Mouse (Mus musculus) CD4-positive, CD25-positive, alpha-beta regulatory T cell, adult 4 months (primary cell): ENCODE data around the gene Mfrp. TPM values are rescaled to one million over a fixed set of nuclear protein-coding genes. Genes with fewer than 3 reads are reported as not detected.
"Not testable (repeated sequence)": the region's sequence is repeated elsewhere in the genome, so short reads cannot be mapped to it uniquely, and the experiment has no call there.

Experiments used
- ATAC-seq: one replicate; pipeline ENCODE4 v1.8.0; 2017
- polyA plus RNA-seq, 2 experiments: library from polyadenylated mRNA; unstranded; fragments of 100-300 nt; shearing (Covaris generic); gene quantifications; one replicate each; pipeline ENCODE4 v1.2.1; 2017

Mfrp gene
- polyA plus RNA-seq, 2 experiments from 2014 or later: not detected

DNA sequence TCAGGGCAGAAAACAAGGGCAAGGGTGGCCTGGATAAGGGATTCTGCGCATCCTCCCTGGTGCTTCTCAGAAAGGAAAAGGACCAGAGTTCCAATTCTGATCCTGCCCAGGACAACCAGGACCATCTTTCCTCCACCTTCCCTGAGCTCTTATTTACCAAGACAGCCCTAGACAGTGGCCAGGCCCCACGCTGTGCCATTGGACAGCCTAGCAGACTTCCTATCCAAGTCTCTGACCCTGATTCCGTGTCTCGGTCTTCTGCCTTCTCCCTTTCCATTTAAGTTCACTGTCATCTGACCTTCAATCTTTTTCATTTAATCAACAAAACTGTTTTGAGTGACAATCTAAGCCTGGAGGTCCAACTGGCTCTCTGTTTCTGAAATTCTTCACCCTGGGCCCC lies 5.1 kb downstream of the Mfrp start:
- no peak for ATAC-seq

DNA sequence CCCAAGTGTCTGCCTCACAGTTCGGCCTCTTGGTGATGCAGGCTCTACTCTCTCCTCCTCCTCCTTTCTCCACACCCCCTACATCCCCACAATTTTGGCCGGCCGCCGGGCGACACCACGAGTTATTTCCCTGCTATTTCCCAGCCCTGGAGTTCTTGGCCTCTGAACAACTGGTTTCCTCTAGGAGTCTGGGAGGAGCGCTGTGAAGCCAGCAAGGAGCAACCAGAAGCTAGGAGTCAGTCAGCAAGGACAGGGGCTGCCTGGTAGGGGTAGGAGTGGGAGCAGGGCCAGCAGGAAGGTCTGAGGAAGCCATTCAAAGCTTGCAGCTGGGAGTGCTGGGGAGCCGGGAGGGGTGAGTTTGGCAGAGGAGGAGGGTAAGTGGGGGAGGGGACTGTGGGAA lies 5.6 kb downstream of the Mfrp start, which contains the start of gene C1qtnf5:
C1qtnf5 (plus strand) TSS at position 136 of the 400 bp plus-strand sequence.
- no peak for ATAC-seq

- no peak for ATAC-seq
Measured at GRCm38 (mm10) chr9:44107557-44108179, 6.1 kb downstream of the Mfrp start.

DNA sequence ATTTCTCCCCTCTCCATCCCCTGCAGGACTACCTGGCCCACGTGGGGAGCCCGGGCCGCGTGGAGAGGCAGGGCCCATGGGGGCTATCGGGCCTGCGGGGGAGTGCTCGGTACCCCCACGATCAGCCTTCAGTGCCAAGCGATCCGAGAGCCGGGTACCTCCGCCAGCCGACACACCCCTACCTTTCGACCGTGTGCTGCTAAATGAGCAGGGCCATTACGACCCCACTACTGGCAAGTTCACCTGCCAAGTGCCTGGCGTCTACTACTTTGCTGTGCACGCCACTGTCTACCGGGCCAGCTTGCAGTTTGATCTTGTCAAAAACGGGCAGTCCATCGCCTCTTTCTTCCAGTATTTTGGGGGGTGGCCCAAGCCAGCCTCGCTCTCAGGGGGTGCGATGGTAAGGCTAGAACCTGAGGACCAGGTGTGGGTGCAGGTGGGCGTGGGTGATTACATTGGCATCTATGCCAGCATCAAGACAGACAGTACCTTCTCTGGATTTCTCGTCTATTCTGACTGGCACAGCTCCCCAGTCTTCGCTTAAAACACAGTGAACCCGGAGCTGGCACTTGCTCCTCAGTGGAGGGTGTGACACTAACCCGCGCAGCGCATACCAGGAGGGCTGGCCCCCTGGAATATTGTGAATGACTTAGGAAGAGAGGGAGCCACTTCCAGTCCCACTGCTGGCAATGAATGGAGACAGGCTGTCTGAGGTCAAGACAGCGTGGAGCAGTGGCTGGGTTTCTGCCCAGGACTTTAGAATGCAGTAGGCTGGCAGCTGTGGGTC lies 6.9 kb downstream of the Mfrp start:
- no peak for ATAC-seq

GRCm38 (mm10) chr9:44109360-44110095 lies 8.0 kb downstream of the Mfrp start:
- ATAC-seq: no peak

DNA sequence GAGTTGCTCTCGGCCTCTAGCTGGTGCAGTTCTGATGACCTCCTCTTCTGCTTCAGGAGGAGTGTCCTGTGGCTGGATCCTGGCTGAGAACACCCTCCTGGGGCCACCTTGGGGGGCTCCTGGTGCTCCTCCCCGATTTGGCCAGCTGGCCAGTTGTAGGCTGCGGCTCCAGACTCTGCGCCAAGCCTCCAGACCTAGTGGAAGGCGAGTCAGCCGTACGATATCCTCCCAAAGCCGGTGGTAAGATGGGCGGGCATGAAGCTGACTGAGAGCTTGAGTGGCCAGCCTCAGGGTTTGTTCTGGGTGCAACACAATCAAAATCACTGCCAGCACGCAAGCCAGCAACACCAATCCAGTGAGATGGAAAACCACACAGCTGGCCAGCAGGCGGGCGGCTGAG lies 10.4 kb downstream of the Mfrp start:
- ATAC-seq: not testable (repeated sequence)

DNA sequence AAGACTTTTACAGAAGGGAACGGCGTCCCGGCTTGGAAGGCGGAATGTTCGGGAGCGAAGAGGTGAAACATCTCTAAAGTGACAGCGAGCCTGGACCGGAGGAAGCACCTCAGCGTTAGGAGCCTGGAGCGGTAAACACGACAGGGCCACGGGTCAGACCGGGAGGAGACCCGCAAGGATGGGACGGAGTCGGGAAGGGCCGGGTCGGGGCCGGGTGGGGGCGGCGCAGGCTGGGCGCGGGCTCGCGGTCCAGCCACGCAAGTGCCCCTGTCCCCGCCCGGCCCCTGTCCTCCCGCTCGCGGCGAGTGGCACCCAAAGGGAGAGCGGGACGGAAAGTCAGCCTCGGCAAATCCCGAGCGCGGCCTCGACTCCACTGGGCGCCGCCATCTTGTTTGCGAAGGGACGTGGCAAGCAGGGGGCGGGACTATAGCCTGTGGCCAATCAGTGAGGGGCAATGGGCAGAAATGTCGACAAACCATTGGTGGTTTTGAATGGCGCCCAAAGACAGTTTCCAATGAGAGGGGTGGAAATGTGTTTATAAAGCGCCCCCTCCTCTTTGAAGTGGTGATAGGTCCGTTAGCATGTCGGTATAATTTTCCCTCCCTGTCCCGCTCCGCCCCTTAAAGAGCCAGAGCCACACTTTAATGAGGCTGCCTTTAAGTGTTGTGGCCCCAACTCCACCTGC lies 11.7 kb downstream of the Mfrp start, which contains the start of the genes Gm49380 and Rnf26:
Gm49380 (minus strand) TSS at position 396 of the 685 bp plus-strand sequence.
Rnf26 (minus strand) TSS at position 413 of the 685 bp plus-strand sequence.
- peak; percentile 99 for ATAC-seq

- ATAC-seq: no peak
Measured at GRCm38 (mm10) chr9:44114453-44114852, 12.9 kb downstream of the Mfrp start.

DNA sequence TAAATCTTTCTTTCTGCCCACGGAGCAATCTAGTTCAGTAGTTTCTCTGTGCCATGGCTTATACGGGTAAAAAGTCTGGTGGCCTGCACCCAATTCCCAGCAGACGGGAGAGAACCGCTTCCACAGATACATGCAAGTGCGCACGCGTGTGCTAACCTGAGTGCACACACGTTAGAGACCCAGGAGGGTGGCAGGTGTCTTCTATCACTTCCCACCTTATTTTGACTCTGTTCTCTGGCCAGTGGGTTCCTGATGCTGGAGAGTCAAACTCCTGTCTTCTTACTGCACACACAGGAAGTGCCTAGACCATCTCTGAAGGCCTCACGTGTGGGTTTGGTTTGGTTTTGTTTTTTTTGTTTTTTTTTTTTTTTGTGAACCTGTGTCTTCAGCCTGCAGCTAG lies 14.1 kb downstream of the Mfrp start:
- no peak for ATAC-seq

DNA sequence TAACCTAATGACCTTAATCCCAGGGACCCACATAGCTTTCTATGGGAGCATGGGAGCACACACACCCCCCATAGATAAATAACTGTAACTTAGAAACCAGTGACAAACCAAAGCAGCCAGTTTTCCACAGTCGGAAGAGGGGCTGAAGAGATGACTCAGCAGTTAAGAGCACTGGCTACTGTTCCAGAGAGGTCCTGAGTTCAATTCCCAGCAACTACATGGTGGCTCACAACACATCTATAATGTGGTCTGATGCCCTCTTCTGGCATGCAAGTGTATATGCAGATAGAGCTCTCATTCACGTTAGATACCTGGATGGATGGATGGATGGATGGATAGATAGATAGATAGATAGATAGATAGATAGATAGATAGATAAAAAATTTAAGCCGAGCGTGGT lies 14.7 kb downstream of the Mfrp start:
- ATAC-seq: no peak

GRCm38 (mm10) chr9:44119011-44119410 lies 17.5 kb downstream of the Mfrp start:
- no peak for ATAC-seq

DNA sequence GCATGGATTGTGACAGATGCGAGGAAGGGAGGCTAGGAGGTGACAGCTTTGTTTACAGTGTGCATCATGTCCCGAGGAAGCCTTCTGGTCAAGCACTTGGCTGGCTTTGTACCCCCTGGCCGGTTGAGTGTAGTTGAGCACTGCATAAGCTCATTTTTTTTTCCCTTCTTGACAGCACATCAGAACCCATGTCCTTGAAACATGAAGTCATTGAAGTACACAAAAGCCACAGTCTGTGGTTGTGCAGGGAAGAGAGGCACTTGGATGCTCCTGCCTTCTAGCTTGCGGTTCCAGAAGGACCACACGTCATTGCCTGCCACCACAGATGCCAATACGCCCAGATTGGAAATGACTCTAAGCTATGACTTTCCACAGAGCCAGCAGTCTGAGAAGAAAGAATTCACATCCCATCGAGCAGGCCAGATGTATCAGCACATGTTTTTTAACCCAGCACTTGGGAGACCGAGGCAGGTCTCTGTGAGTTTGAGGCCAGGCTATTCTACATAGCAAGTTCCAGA lies 18.5 kb downstream of the Mfrp start:
- no peak for ATAC-seq

- peak; percentile 60 for ATAC-seq
Measured at GRCm38 (mm10) chr9:44124317-44124716, 22.8 kb downstream of the Mfrp start.

GRCm38 (mm10) chr9:44125026-44125425 lies 23.5 kb downstream of the Mfrp start:
- no peak for ATAC-seq

DNA sequence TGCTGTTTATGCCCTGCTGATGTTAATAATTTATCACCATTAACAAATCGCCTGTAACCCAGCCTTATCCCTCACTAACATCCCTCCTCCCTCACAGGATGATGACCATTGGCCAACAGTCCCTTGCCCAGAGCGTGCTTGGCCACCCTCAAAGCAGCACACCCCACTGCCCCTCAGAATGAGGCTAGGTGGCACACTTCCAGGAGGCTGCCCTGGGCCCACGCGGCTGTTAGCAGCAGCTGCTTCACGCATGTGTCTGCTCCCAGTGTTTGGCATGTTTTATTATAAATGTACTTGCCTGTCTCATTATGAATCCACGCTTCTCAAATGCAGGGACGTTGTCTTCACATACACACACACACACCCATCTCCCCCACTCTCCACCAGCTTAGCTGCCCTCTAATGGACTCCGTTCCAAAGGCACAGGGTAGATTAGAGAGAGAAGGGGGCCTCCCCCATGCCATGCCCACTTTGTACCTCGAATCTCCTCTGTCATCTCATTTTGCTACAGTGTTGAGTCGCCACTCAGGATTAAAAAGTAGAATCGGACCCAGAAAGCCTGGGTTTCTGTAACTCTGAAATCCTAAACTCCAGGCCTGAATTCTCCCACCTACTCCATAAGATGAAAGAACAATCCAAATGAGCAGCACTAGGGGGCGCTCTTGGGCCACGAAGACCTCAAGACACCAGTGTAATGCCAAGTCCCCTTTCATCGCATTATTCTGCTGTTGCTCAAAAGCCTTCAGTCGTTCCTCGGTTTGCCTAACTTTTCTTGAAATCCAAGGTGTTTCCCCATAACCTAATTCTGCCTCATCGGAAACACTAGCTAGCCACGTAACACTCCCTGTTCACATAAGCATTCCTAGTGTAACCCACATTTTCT lies 24.3 kb downstream of the Mfrp start:
- peak; percentile 46 for ATAC-seq

- ATAC-seq: no peak
Measured at GRCm38 (mm10) chr9:44126746-44127145, 25.2 kb downstream of the Mfrp start.

DNA sequence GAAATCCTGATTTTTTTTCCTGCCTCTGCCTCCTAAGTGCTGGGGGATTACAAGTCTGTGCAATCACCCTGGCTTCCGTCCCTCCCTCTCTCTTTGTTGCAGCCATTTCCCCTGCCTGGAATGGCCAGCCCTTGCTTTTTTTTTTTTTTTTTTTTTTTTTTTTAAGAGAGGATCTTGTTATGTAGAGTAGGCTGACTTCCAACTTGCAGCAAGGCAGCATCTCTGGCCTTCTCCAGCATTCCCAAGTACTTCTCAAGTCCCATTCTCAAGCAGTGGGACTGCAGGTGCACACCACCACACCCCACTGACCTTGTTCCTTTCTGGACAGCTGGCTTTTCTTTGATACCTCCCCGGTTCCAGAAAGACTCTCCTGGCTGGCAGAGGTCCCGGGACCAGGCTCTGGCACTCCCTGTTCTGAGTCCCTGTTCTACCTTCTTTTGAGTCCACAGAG lies 25.8 kb downstream of the Mfrp start:
- no peak for ATAC-seq

DNA sequence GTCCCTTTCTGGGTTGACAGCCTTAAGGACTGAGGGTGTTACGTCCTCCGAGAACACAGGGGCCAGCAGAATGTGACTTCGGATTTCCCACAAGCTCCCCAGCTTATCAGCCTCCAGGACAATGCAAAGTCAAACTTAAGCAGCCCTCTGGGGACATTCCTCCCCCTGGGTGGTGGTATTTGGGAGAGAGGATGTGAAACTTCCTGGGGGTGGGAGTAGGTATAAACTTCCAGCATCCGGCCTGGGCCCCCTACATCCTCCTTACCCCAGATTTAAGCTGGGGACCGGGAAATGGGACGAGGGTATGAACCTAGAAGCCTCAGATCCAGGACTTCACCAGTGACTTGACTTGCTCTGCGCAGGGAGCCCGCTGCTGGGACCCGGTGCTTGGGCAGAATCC lies 28.1 kb downstream of the Mfrp start:
- ATAC-seq: no peak

DNA sequence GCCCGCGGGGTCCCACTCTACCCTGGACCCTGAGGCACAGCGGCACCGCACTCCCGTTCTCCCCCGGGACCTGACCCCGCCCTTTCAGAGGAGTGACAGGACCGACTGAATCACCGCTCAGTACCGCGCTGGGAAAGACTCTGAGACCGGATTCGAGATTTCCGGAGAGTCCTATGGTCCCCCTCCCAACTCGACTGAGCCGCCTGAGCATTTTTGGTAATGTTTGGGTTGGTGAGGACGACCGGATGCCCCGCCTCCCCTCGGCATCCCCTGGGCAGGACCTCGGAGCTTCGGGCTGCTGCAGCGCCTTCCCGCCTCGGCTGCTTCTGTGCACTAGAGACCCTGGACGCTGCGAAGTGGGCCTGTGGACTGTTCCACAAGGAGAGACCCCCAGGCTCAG lies 28.5 kb downstream of the Mfrp start:
- ATAC-seq: peak; percentile 91

- peak; percentile 14 for ATAC-seq
Measured at GRCm38 (mm10) chr9:44130581-44131275, 29.2 kb downstream of the Mfrp start.

GRCm38 (mm10) chr9:44131276-44131590 lies 29.7 kb downstream of the Mfrp start:
- no peak for ATAC-seq
